Mouse (Mus musculus) liver, adult 2 months (tissue): ENCODE data around the gene Gm20388.

Experiments
- CTCF ChIP-seq: fragments of 200-500 bp; IDR thresholded peaks from 2 replicates; pipeline ENCODE4 v1.5.1; 2011; ENCODE audit warnings: low read depth, low read length, control low read depth
- POLR2A ChIP-seq: fragments of 200-500 bp; IDR thresholded peaks from 2 replicates; pipeline ENCODE4 v1.6.1; 2011; ENCODE audit warnings: low read length, control low read depth; ENCODE audit not compliant: insufficient read depth; ENCODE audit errors: extremely low read depth

- TF ChIP-seq POLR2A: no peak
- no peak for TF ChIP-seq CTCF
These were observed 3982.0 kb downstream of the Gm20388 start for GRCm38 (mm10) chr8:123892586-123893155.
